Mouse (Mus musculus) kidney, postnatal 0 days (tissue): ENCODE results near the gene Fbxl18. TPM values are rescaled to one million over a fixed set of nuclear protein-coding genes. Genes with fewer than 3 reads are reported as not detected.
A peak's percentile ranks its signal among the peaks of the same experiment; 100 is the strongest.
"Not testable (repeated sequence)": the region's sequence is repeated elsewhere in the genome, so short reads cannot be mapped to it uniquely, and the experiment has no call there.

ENCODE experiments used
- ATAC-seq: fragments of 200-750 bp; cut with Nextera tagmentation; replicated peaks from 2 replicates; pipeline ENCODE4 v1.8.0; 2017; ENCODE audit warnings: low read depth, moderate number of reproducible peaks, moderate TSS enrichment, moderate library complexity; ENCODE audit not compliant: low FRiP score
- DNase-seq: peaks from one replicate; pipeline ENCODE4 v3.0.0-alpha.2; 2016; ENCODE audit warnings: low spot score
- H3K27ac ChIP-seq: fragments of 300-500 bp; sonication (generic); 2 replicates; pipeline ENCODE4 v1.5.1; 2014; ENCODE audit warnings: mild to moderate bottlenecking
- H3K27me3 ChIP-seq: fragments of 300-500 bp; sonication (generic); 2 replicates; pipeline ENCODE4 v1.6.1; 2014; ENCODE audit warnings: low read length, mixed read lengths; ENCODE audit not compliant: insufficient read depth
- H3K36me3 ChIP-seq: fragments of 300-500 bp; sonication (generic); 2 replicates; pipeline ENCODE4 v1.6.1; 2014; ENCODE audit warnings: low read length, mixed read lengths; ENCODE audit not compliant: insufficient read depth
- H3K4me1 ChIP-seq: fragments of 300-500 bp; sonication (generic); replicated peaks from 2 replicates; pipeline ENCODE4 v1.6.1; 2014; ENCODE audit warnings: antibody characterized with exemption, low read length, mixed read lengths; ENCODE audit not compliant: insufficient read depth
- H3K4me2 ChIP-seq: fragments of 300-500 bp; sonication (generic); 2 replicates; pipeline ENCODE4 v1.6.1; 2014; ENCODE audit warnings: mild to moderate bottlenecking, low read length, moderate library complexity, mixed read lengths
- H3K4me3 ChIP-seq: fragments of 300-500 bp; sonication (generic); replicated peaks from 2 replicates; pipeline ENCODE4 v1.5.1; 2014; ENCODE audit warnings: low read depth, low read length
- H3K9ac ChIP-seq: fragments of 300-500 bp; sonication (generic); 2 replicates; pipeline ENCODE4 v1.6.1; 2014; ENCODE audit warnings: low read depth, low read length
- H3K9me3 ChIP-seq: fragments of 300-500 bp; sonication (generic); replicated peaks from 2 replicates; pipeline ENCODE4 v1.6.1; 2016; ENCODE audit warnings: low read length, inconsistent platforms, mixed read lengths
- CTCF ChIP-seq: IDR thresholded peaks from 2 replicates; pipeline ENCODE4 v1.5.1; 2016; ENCODE audit warnings: antibody characterized with exemption, low read depth, mild to moderate bottlenecking, moderate library complexity
- WGBS: fragments of 180-500 bp; shearing (Covaris S2); extraction: QIAGEN DNeasy Blood & Tissue Kit; methylation state at CpG from one replicate; pipeline ENCODE4 v1.1.7; 2014; 5-methylcytosine and 5-hydroxymethylcytosine counted together
- polyA plus RNA-seq: library from polyadenylated mRNA; unstranded; fragments of >200 nt; fragmentation: Nextera tagmentation; extraction: Ambion mirVana; gene quantifications from 2 replicates; pipeline ENCODE4 v1.2.1, GENCODE M21; 2015

Gene Fbxl18
- polyA plus RNA-seq, 1 experiment from 2014 or later = 9.6 TPM

DNA sequence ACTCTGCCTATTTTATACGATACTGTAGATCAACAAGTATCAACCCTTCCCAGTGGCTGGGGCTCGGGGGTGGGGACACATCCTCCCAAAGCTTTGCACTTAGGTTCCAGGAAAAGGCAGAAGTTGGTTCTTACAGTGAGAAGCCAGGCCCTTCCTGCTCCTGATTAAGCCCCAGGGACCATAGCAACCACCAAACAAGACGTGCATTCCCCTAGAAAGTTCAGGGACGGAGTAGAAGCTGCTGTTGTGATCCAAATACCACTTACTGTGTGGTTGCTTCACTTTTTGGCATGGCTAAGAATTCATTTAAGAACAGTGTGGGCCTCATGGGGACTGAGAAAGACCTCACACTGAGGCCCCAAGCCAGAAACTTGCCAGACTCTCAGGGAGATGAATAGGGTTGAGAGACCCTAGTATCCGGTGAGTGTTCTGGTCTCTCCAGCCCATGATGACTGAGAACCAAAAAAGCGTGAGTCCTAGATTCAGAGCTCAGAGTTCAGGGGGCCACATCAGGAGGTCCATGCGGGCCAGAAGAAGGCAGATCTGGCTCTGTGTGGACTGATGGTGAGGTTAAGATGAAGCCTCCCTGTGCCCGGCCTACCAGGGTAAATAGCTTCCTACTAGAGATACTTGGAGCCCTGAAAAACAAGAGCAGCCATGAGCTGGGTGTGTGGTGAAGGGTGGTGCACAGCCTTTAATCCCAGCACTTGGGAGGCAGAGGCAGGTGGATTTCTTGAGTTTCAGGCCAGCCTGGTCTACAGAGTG is 53.7 kb downstream of the Fbxl18 start:
- 61% methylated on average over 8 of the region's 8 CpGs for WGBS
- H3K9me3 ChIP-seq = no peaks in the 10 kb centered on the region
- no peaks in the 10 kb centered on the region for H3K36me3 ChIP-seq
- H3K27ac ChIP-seq = peak overlapping the region; percentile 42; the same call in 1 of the 2 replicates
- DNase-seq = peak; percentile 84
- no peak overlapping the region for H3K4me2 ChIP-seq
- ATAC-seq = 0 out of 2 replicates have a peak, but pooled peaks have one; percentile 15
- no peak for TF ChIP-seq CTCF
- H3K4me1 ChIP-seq = no peaks in the 10 kb centered on the region; the same call in 1 of the 2 replicates
- no peak overlapping the region for H3K4me3 ChIP-seq
- no peak overlapping the region for H3K9ac ChIP-seq
- H3K27me3 ChIP-seq = no peaks in the 10 kb centered on the region

DNA sequence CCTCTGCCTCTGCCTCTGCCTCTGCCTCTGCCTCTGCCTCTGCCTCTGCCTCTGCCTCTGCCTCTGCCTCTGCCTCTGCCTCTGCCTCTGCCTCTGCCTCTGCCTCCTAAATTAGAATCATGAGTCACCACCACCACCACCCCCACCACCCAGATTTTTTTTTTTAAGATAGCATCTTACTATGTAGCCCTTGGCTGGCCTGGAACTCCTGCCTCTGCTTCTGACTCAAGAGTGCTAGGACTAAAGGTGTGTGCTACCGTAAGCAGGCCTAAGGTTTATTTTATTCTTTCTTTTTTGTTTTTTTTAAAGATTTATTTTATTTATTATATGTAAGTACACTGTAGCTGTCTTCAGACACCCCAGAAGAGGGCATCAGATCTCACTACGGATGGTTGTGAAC is 57.8 kb downstream of the Fbxl18 start:
- H3K9me3 ChIP-seq, DNase-seq, H3K36me3 ChIP-seq, H3K27me3 ChIP-seq, H3K4me1 ChIP-seq, ATAC-seq, H3K4me3 ChIP-seq, H3K27ac ChIP-seq, H3K9ac ChIP-seq, H3K4me2 ChIP-seq: not testable (repeated sequence)
- WGBS = 95% methylated on average over 2 of the region's 2 CpGs

DNA sequence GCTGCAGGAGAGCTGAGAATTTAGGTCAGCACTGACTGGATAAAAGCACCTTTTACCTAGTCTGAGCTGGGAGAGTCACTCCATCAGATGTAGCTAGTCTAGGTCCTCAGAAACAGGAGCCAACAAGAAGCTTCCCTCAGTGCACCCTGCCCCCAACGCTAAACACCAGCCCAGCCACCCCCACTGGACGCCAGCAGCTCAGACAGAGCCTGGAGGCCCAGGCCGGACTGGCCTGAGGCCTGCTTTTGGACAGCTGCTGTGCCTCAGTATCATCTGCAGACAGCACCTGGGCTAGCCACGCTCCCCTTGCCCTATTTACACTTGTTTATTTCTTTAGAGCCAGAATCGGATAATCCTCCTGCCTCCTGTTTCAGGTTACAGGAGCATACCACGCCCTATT is 58.3 kb downstream of the Fbxl18 start:
- no peak for DNase-seq
- H3K9me3 ChIP-seq = no peaks in the 10 kb centered on the region; the same call in 1 of the 2 replicates

DNA sequence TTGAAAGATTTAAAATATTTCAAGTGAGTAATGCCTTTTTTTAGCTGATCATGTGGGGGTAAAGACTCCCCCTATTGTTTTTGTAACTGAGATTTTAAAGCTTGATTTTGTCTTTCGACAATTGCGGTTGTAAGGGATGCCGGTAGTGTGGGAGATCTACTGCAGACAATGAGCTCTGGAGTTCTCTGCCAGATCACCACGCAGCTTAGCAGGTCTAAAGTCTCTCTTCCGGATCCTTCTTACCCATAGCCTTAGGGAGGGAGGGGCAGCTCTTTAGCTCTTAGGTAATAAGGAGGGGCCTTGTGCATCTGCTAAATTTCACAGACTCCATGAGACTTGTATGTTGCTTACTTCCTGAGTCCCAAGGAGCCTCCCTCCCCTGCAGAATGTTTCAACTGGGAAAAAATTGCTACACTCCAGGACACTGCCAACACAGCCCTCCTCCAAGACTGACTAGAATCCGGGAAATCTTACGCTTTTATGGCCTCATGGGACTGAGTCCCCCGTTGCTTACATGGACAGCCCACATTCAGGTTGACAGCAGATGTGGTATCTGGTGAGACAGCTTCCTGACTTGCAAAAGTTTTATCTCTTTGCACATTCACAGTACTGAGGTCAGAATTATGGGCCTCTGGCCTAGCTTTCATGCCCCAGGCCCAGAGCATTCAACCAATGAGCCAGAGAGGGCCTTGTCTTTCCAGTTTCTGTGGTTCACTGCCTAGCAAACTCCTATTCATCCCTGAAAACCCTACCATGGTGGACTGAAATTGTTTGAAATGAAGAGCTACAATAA is 61.4 kb downstream of the Fbxl18 start:
- 63% methylated on average over 8 of the region's 8 CpGs for WGBS

More for the DNA sequence above, 58.3 kb downstream of the Fbxl18 start:
- no peak overlapping the region for H3K9ac ChIP-seq
- H3K4me3 ChIP-seq = no peak overlapping the region
- H3K36me3 ChIP-seq = no peaks in the 10 kb centered on the region
- no peak for ATAC-seq
- no peak for TF ChIP-seq CTCF
- 53% methylated on average over 6 of the region's 6 CpGs for whole genome bisulfite sequencing
- no peaks in the 10 kb centered on the region for H3K4me1 ChIP-seq
- no peak overlapping the region for H3K4me2 ChIP-seq
- no peaks in the 10 kb centered on the region for H3K27me3 ChIP-seq
- H3K27ac ChIP-seq = no peak overlapping the region

DNA sequence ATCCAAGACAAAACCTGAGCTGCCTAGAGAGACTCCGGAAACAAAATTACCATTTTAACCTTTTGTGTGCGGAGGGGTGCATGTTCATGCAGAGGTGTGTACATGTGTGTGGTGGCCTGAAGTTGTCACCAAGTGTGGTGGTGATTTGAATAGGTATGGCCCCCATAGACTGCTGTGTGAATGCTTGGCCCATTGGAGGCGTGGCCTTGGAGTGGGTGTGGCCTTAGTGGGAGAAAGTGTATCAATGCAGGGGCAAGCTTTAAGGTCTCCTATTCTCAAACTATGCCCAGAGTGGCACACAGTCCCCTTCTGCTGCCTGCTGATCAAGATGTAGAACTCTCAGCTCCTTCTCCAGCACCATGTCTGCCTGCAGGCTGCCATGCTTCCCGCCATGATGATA is 69.1 kb downstream of the Fbxl18 start:
- TF ChIP-seq CTCF = no peak
- 81% methylated on average over 4 of the region's 4 CpGs for WGBS
- ATAC-seq = no peak
- H3K27me3 ChIP-seq = no peaks in the 10 kb centered on the region
- H3K36me3 ChIP-seq = no peaks in the 10 kb centered on the region
- peaks cover 16% of the 10 kb centered on the region; the same call in 1 of the 2 replicates for H3K4me1 ChIP-seq
- no peak overlapping the region for H3K9ac ChIP-seq
- no peak overlapping the region for H3K27ac ChIP-seq
- DNase-seq = no peak
- no peak overlapping the region for H3K4me2 ChIP-seq
- no peaks in the 10 kb centered on the region for H3K9me3 ChIP-seq
- no peak overlapping the region for H3K4me3 ChIP-seq

More for the DNA sequence above, 61.4 kb downstream of the Fbxl18 start:
- no peak for DNase-seq
- no peak overlapping the region for H3K4me3 ChIP-seq
- H3K27ac ChIP-seq = no peak overlapping the region
- H3K9me3 ChIP-seq = no peaks in the 10 kb centered on the region; the same call in 1 of the 2 replicates
- H3K9ac ChIP-seq = no peak overlapping the region
- no peak for ATAC-seq
- H3K4me1 ChIP-seq = no peaks in the 10 kb centered on the region
- H3K4me2 ChIP-seq = no peak overlapping the region
- no peaks in the 10 kb centered on the region for H3K27me3 ChIP-seq
- no peaks in the 10 kb centered on the region for H3K36me3 ChIP-seq
- no peak for TF ChIP-seq CTCF

DNA sequence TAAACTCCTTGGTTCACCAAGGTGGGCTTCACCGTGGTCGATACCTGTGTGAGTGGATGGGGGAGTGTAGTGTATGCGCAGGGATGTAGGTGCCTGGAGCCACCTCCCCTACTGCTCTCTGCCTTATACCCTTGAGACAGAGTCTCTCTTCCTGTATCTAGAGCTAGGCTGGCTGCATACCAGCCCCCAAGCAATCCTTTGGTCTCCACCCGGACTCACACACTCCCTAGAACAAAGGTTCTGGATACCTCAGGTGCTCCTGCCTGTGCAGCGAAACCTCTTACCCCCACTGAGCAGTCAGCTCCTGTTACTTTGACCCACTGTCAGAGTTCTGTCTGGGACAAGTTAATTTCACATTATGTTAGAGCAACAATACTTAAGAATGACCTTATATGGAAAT is 69.6 kb downstream of the Fbxl18 start:
- no peak for DNase-seq

More for the DNA sequence above, 69.6 kb downstream of the Fbxl18 start:
- Histone ChIP-seq H3K27me3 (no peaks in the 10 kb centered on the region), H3K4me2 (no peak overlapping the region), H3K27ac (no peak overlapping the region), H3K36me3 (no peaks in the 10 kb centered on the region), H3K9me3 (no peaks in the 10 kb centered on the region), H3K4me1 (peaks cover 16% of the 10 kb centered on the region; the same call in 1 of the 2 replicates), H3K9ac (no peak overlapping the region), H3K4me3 (no peak overlapping the region)
- no peak for TF ChIP-seq CTCF
- ATAC-seq = no peak
- WGBS = 68% methylated on average over 5 of the region's 5 CpGs
